Mouse (Mus musculus) neural tube, embryonic 10.5 days (tissue): Measurements from ENCODE around the gene Cstf3.

ENCODE experiments used
- DNase-seq: peaks from one replicate; pipeline ENCODE4 v3.0.0-alpha.2; 2017; ENCODE audit warnings: low spot score; ENCODE audit errors: extremely low spot score

Cstf3 gene

DNA sequence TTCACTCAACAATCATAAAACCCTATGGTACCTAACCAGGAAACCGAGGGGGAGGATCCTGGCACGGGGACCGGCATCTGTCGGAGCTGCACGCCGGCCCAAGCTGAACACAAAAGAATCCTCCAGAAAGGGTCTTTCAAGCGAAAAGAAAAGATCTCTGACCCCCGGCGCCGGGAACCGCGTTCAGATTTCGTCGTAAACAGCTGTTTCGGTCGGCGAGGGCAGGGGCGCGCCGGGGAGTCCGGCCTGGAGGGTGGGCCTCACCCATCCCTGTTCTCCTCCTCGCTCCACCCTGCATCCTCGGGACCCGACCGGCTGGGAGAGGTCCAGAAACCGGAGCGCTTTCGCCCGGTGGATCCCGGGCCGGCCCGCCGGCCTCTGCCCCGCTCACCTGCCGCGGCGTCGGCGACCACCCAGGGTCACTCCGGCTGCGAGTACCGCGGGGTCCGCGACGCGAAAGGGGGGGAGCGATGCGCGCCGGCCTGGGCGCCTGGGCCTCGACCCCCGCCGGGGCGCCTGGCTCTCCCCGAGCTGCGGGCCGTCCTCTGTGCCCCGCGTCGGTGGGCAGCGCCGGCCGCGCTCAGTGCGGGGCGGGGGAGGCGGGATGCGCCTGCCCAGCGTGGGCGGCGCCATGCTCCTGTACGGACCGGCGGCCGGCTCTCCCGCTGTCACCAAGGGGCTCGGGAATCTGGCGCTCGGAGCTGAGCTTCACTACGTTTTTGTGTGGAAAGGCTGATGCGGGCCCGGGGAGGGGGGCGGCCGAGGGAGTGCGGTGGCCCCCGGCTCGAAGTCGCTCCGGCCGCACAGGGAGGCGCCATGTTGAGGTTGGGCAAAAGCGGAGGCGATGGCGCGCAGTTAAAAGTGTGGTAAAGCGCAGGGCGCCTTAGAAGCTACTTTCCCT is 121.5 kb downstream of the Cstf3 start, which contains the start of gene Tcp11l1:
Gene Tcp11l1 (minus strand): TSS at position 585 of the 901 bp plus-strand sequence.
- DNase-seq, result peak; percentile 81

- no peak for DNase-seq
These were observed 122.1 kb downstream of the Cstf3 start for GRCm38 (mm10) chr2:104712486-104712809.

DNA sequence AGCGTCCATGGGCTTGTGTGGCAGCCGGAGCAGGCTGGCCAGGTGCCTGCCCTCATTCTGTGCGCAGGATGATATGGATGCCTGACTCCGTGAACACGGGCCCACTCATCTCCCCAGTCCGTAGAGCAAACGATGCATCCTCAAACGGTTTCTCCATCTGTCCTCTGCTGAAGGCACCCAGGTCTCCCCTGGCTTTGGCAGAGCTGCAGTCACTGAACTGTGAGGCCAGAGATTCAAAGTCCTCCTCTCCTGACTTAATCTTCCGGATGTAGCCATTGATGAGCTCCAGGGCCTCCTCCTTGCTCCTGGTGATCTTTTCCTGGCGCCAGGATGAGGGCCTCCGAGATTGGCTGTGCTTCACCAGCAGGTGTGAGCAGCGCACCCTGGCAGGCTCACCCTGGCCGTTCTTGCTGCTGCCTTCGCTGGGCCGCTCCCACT is 124.0 kb downstream of the Cstf3 start:
- DNase-seq, result peak; percentile 16
